Mouse (Mus musculus) CH12.LX (cell line): ENCODE data around the gene Rcvrn. TPM values are rescaled to one million over a fixed set of nuclear protein-coding genes. Genes with fewer than 3 reads are reported as not detected.

Experiments used
- DNase-seq: peaks from one replicate; pipeline ENCODE4 v3.0.0-alpha.2; 2013; ENCODE audit errors: extremely low read depth
- H3K27ac ChIP-seq: 2 replicates; pipeline ENCODE4 v1.5.1; 2012; ENCODE audit warnings: low read depth, mild to moderate bottlenecking, control low read depth, moderate library complexity; ENCODE audit not compliant: insufficient read depth
- H3K27me3 ChIP-seq: replicated peaks from 2 replicates; pipeline ENCODE3; 2012; ENCODE audit warnings: inconsistent platforms
- H3K36me3 ChIP-seq, 2 experiments: replicated peaks in 1 of 2; 2 replicates each; pipeline versions ENCODE3 to v1.6.1; 2012; ENCODE audit warnings: inconsistent platforms in 1 of 2, low read length in 1 of 2, mild to moderate bottlenecking in 1 of 2, mixed read lengths in 1 of 2, moderate library complexity in 1 of 2; ENCODE audit not compliant: control insufficient read depth in 1 of 2, insufficient read depth in 1 of 2
- H3K4me1 ChIP-seq, 2 experiments: 2 replicates each; pipeline ENCODE4 v1.6.1; 2012; ENCODE audit warnings: inconsistent platforms in 1 of 2, moderate library complexity in 1 of 2; ENCODE audit not compliant: insufficient read depth in 2 of 2, control insufficient read depth in 1 of 2
- H3K4me2 ChIP-seq: 2 replicates; pipeline ENCODE4 v1.6.1; 2012; ENCODE audit warnings: low read depth, mild to moderate bottlenecking, control low read depth; ENCODE audit not compliant: poor library complexity, insufficient read depth, severe bottlenecking
- H3K4me3 ChIP-seq, 3 experiments: fragments of 150-350 bp in 1 of 3; sonication (generic) in 1 of 3; replicated peaks in 1 of 3; 2 replicates each; pipeline versions ENCODE3 to v1.5.1; 2011 to 2012; ENCODE audit warnings: low read depth in 2 of 3, low read length in 2 of 3, mild to moderate bottlenecking in 2 of 3, moderate library complexity in 2 of 3, control low read depth in 1 of 3, improper control_type of control experiment in 1 of 3, inconsistent platforms in 1 of 3, mixed read lengths in 1 of 3; ENCODE audit not compliant: poor library complexity in 1 of 3
- H3K79me2 ChIP-seq: replicated peaks from 2 replicates; pipeline ENCODE4 v1.6.1; 2012; ENCODE audit warnings: mild to moderate bottlenecking, moderate library complexity; ENCODE audit not compliant: control insufficient read depth, poor library complexity, insufficient read depth, severe bottlenecking; ENCODE audit errors: extremely low read depth
- H3K9ac ChIP-seq: 2 replicates; pipeline ENCODE4 v1.6.1; 2012; ENCODE audit warnings: low read depth, mild to moderate bottlenecking, control low read depth, moderate library complexity; ENCODE audit not compliant: insufficient read depth
- H3K9me3 ChIP-seq: replicated peaks from 2 replicates; pipeline ENCODE3; 2012; ENCODE audit warnings: low read length, inconsistent platforms, mixed read lengths
- BHLHE40 ChIP-seq: IDR thresholded peaks from 2 replicates; pipeline ENCODE4 v1.6.1; 2011; ENCODE audit warnings: mild to moderate bottlenecking, low read depth, low read length, improper control_type of control experiment
- CHD1 ChIP-seq: IDR thresholded peaks from 2 replicates; pipeline ENCODE4 v1.6.1; 2012; ENCODE audit warnings: low read depth, low read length, improper control_type of control experiment, inconsistent platforms
- CHD2 ChIP-seq: IDR thresholded peaks from 2 replicates; pipeline ENCODE4 v1.6.1; 2011; ENCODE audit warnings: low read length, improper control_type of control experiment
- CTCF ChIP-seq, 2 experiments: IDR thresholded peaks in 1 of 2; conservative IDR thresholded peaks in 1 of 2; 2 replicates each; pipeline ENCODE4 v1.5.1; 2011 to 2012; ENCODE audit warnings: low read depth in 2 of 2, low read length in 2 of 2, improper control_type of control experiment in 1 of 2, inconsistent platforms in 1 of 2, mild to moderate bottlenecking in 1 of 2, moderate library complexity in 1 of 2
- E2F4 ChIP-seq: IDR thresholded peaks from 2 replicates; pipeline ENCODE4 v1.6.1; 2011; ENCODE audit warnings: low read depth, low read length, improper control_type of control experiment; ENCODE audit not compliant: insufficient replicate concordance
- ELF1 ChIP-seq: IDR thresholded peaks from 2 replicates; pipeline ENCODE4 v1.6.1; 2014; ENCODE audit warnings: low read depth, mild to moderate bottlenecking, inconsistent platforms, low read length, improper control_type of control experiment
- EP300 ChIP-seq: IDR thresholded peaks from 2 replicates; pipeline ENCODE4 v1.6.1; 2011; ENCODE audit warnings: low read length, improper control_type of control experiment
- ETS1 ChIP-seq: conservative IDR thresholded peaks from 2 replicates; pipeline ENCODE4 v1.6.1; 2012; ENCODE audit warnings: low read depth, mild to moderate bottlenecking, inconsistent platforms, low read length, improper control_type of control experiment, moderate library complexity
- GABPA ChIP-seq: IDR thresholded peaks from 2 replicates; pipeline ENCODE4 v1.6.1; 2012; ENCODE audit warnings: low read depth, low read length, improper control_type of control experiment, inconsistent platforms; ENCODE audit not compliant: insufficient replicate concordance
- HCFC1 ChIP-seq: IDR thresholded peaks from 2 replicates; pipeline ENCODE4 v1.6.1; 2012; ENCODE audit warnings: low read depth, mild to moderate bottlenecking, inconsistent platforms, low read length, improper control_type of control experiment
- IRF4 ChIP-seq: IDR thresholded peaks from 2 replicates; pipeline ENCODE4 v1.6.1; 2014; ENCODE audit warnings: low read depth, mild to moderate bottlenecking, inconsistent platforms, low read length, improper control_type of control experiment
- JUN ChIP-seq: IDR thresholded peaks from 2 replicates; pipeline ENCODE4 v1.6.1; 2011; ENCODE audit warnings: low read depth, mild to moderate bottlenecking, low read length, improper control_type of control experiment, moderate library complexity; ENCODE audit not compliant: insufficient read depth
- JUND ChIP-seq: conservative IDR thresholded peaks from 2 replicates; pipeline ENCODE4 v1.6.1; 2011; ENCODE audit warnings: low read depth, low read length, improper control_type of control experiment
- KAT2A ChIP-seq: IDR thresholded peaks from 2 replicates; pipeline ENCODE4 v1.6.1; 2012; ENCODE audit warnings: low read length, improper control_type of control experiment, inconsistent platforms; ENCODE audit not compliant: insufficient replicate concordance
- MAFK ChIP-seq: IDR thresholded peaks from 2 replicates; pipeline ENCODE4 v1.6.1; 2011; ENCODE audit warnings: low read length, improper control_type of control experiment; ENCODE audit not compliant: insufficient replicate concordance
- MAX ChIP-seq: IDR thresholded peaks from 2 replicates; pipeline ENCODE4 v1.6.1; 2011; ENCODE audit warnings: low read length, improper control_type of control experiment
- MAZ ChIP-seq: IDR thresholded peaks from 2 replicates; pipeline ENCODE4 v1.6.1; 2012; ENCODE audit warnings: low read depth, mild to moderate bottlenecking, inconsistent platforms, low read length, improper control_type of control experiment, moderate library complexity
- MEF2A ChIP-seq: IDR thresholded peaks from 2 replicates; pipeline ENCODE4 v1.6.1; 2014; ENCODE audit warnings: low read depth, mild to moderate bottlenecking, inconsistent platforms, low read length, improper control_type of control experiment, borderline replicate concordance
- MXI1 ChIP-seq: IDR thresholded peaks from 2 replicates; pipeline ENCODE4 v1.6.1; 2011; ENCODE audit warnings: mild to moderate bottlenecking, low read depth, low read length, improper control_type of control experiment
- MYC ChIP-seq: IDR thresholded peaks from 2 replicates; pipeline ENCODE4 v1.6.1; 2011; ENCODE audit warnings: low read depth, mild to moderate bottlenecking, improper control_type of control experiment, low read length
- NELFE ChIP-seq: IDR thresholded peaks from 2 replicates; pipeline ENCODE4 v1.6.1; 2011; ENCODE audit warnings: low read depth, low read length, improper control_type of control experiment
- NRF1 ChIP-seq: IDR thresholded peaks from 2 replicates; pipeline ENCODE4 v1.6.1; 2014; ENCODE audit warnings: low read depth, mild to moderate bottlenecking, inconsistent platforms, low read length, improper control_type of control experiment, moderate library complexity
- PAX5 ChIP-seq: IDR thresholded peaks from 2 replicates; pipeline ENCODE4 v1.6.1; 2012; ENCODE audit warnings: low read length, inconsistent platforms, mixed read lengths
- POLR2A ChIP-seq: IDR thresholded peaks from 2 replicates; pipeline ENCODE4 v1.6.1; 2011; ENCODE audit warnings: low read depth, mild to moderate bottlenecking, improper control_type of control experiment, low read length
- POLR2AphosphoS2 ChIP-seq: IDR thresholded peaks from 2 replicates; pipeline ENCODE4 v1.6.1; 2011; ENCODE audit warnings: low read depth, low read length, improper control_type of control experiment
- RAD21 ChIP-seq: IDR thresholded peaks from 2 replicates; pipeline ENCODE4 v1.6.1; 2011; ENCODE audit warnings: low read depth, mild to moderate bottlenecking, low read length, improper control_type of control experiment, moderate library complexity
- RCOR1 ChIP-seq: conservative IDR thresholded peaks from 2 replicates; pipeline ENCODE4 v1.6.1; 2012; ENCODE audit warnings: low read depth, mild to moderate bottlenecking, inconsistent platforms, low read length, improper control_type of control experiment
- SIN3A ChIP-seq: IDR thresholded peaks from 2 replicates; pipeline ENCODE4 v1.6.1; 2012; ENCODE audit warnings: low read length, improper control_type of control experiment, inconsistent platforms
- SMC3 ChIP-seq: IDR thresholded peaks from 2 replicates; pipeline ENCODE4 v1.6.1; 2011; ENCODE audit warnings: low read depth, low read length, improper control_type of control experiment
- TBP ChIP-seq: conservative IDR thresholded peaks from 2 replicates; pipeline ENCODE4 v1.6.1; 2011; ENCODE audit warnings: low read depth, low read length, improper control_type of control experiment
- TCF12 ChIP-seq: IDR thresholded peaks from 2 replicates; pipeline ENCODE4 v1.6.1; 2014; ENCODE audit warnings: low read depth, mild to moderate bottlenecking, inconsistent platforms, low read length, improper control_type of control experiment
- UBTF ChIP-seq: IDR thresholded peaks from 2 replicates; pipeline ENCODE4 v1.6.1; 2012; ENCODE audit warnings: low read depth, mild to moderate bottlenecking, inconsistent platforms, low read length, improper control_type of control experiment, moderate library complexity
- USF1 ChIP-seq: IDR thresholded peaks from 2 replicates; pipeline ENCODE4 v1.6.1; 2014; ENCODE audit warnings: low read depth, mild to moderate bottlenecking, inconsistent platforms, low read length, improper control_type of control experiment
- USF2 ChIP-seq: conservative IDR thresholded peaks from 2 replicates; pipeline ENCODE4 v1.6.1; 2011; ENCODE audit warnings: low read depth, low read length, improper control_type of control experiment
- ZC3H11A ChIP-seq: IDR thresholded peaks from 2 replicates; pipeline ENCODE4 v1.6.1; 2012; ENCODE audit warnings: low read depth, mild to moderate bottlenecking, inconsistent platforms, low read length, improper control_type of control experiment
- ZKSCAN1 ChIP-seq: IDR thresholded peaks from 2 replicates; pipeline ENCODE4 v1.6.1; 2012; ENCODE audit warnings: low read depth, inconsistent platforms, low read length, improper control_type of control experiment, borderline replicate concordance
- ZMIZ1 ChIP-seq: IDR thresholded peaks from 2 replicates; pipeline ENCODE4 v1.6.1; 2012; ENCODE audit warnings: low read depth, mild to moderate bottlenecking, inconsistent platforms, low read length, improper control_type of control experiment
- ZNF384 ChIP-seq: IDR thresholded peaks from 2 replicates; pipeline ENCODE4 v1.6.1; 2012; ENCODE audit warnings: low read depth, low read length, improper control_type of control experiment, inconsistent platforms
- dilution Hi-C: fragments of 300-500 bp; cut with MboI; formaldehyde crosslinking; loops from 2 replicates; pipeline ENCODE4 v1.14.3; 2020; ENCODE audit warnings: low sequenced_read_pairs; ENCODE audit not compliant: extremely low pct_unique_long_range_greater_than_20kb, extremely low pct_ligation_motif_present
- in situ Hi-C: fragments of 300-500 bp; cut with MboI; formaldehyde crosslinking; loops from 3 replicates; pipeline ENCODE4 v1.14.3; 2019; ENCODE audit warnings: low sequenced_read_pairs, low pct_ligation_motif_present, low pct_unique_long_range_greater_than_20kb, mixed read lengths
- polyA plus RNA-seq: library from polyadenylated mRNA; unstranded; fragments of >175 nt; gene quantifications from 2 replicates; pipeline ENCODE4 v1.2.1, GENCODE M21; 2012; ENCODE audit warnings: low read depth; ENCODE audit not compliant: insufficient read length
- total RNA-seq, 2 experiments: library from RNA; depleted of rRNA; stranded (reverse); fragments of 300-350 nt in 1 of 2; fragments of >200 nt in 1 of 2; gene quantifications; 2 replicates each; pipeline ENCODE4 v1.2.3; 2012 to 2014

The Rcvrn gene
- total and polyA plus RNA-seq, 3 experiments = not detected

- Histone ChIP-seq H3K27me3 (no peaks in the 10 kb centered on the region), H3K4me3 (no peak overlapping the region), H3K9me3 (no peaks in the 10 kb centered on the region), H3K27ac (no peak overlapping the region), H3K9ac (no peak overlapping the region), H3K36me3 (peaks cover 0 to 74% of the 10 kb centered on the region in 2 experiments), H3K79me2 (no peaks in the 10 kb centered on the region), H3K4me2 (no peak overlapping the region), H3K4me1 (peaks cover 24 to 39% of the 10 kb centered on the region in 2 experiments)
- peak; percentile 86 for DNase-seq
- dilution Hi-C loops (no loop called here), in situ Hi-C loops (loop anchor here (5.0 kb wide), 1 partner anchor 104 kb away; no protein-coding TSS in a partner anchor)
- no peak for TF ChIP-seq TBP
- no peak for TF ChIP-seq E2F4
- no peak for TF ChIP-seq MAX
- TF ChIP-seq IRF4 = 0 out of 2 replicates have a peak, but pooled peaks have one; percentile 4
- no peak for TF ChIP-seq MYC
- no peak for TF ChIP-seq HCFC1
- no peak for TF ChIP-seq POLR2AphosphoS2
- no peak for TF ChIP-seq KAT2A
- TF ChIP-seq USF1 = no peak
- no peak for TF ChIP-seq ZNF384
- TF ChIP-seq SMC3 = peak; percentile 97
- 0 out of 2 replicates have a peak, but pooled peaks have one; percentile 47 for TF ChIP-seq MAZ
- TF ChIP-seq JUND = no peak
- TF ChIP-seq BHLHE40 = no peak
- 0 out of 2 replicates have a peak, but pooled peaks have one; percentile 14 for TF ChIP-seq EP300
- TF ChIP-seq ZKSCAN1 = no peak
- TF ChIP-seq TCF12 = no peak
- peak; percentile 96 to 99 for TF ChIP-seq CTCF (conservative IDR thresholded peaks at IDR 0.05 in 1 of 2, IDR thresholded peaks at IDR 0.05 in 1 of 2; ENCODE audit: low read depth in 2 of 2, low read length in 2 of 2)
- no peak for TF ChIP-seq CHD1
- TF ChIP-seq MEF2A = 0 out of 2 replicates have a peak, but pooled peaks have one; percentile 25
- peak; percentile 74 for TF ChIP-seq RAD21
- peak; percentile 55 for TF ChIP-seq ELF1
- no peak for TF ChIP-seq JUN
- TF ChIP-seq USF2 = no peak
- TF ChIP-seq NELFE = peak; percentile 66
- TF ChIP-seq ZMIZ1 = no peak
- peak; percentile 55; the same call in 1 of the 2 replicates for TF ChIP-seq SIN3A
- 0 out of 2 replicates have a peak, but pooled peaks have one; percentile 28 for TF ChIP-seq MAFK
- no peak for TF ChIP-seq MXI1
- no peak for TF ChIP-seq RCOR1
- no peak for TF ChIP-seq GABPA
- peak; percentile 62 for TF ChIP-seq ZC3H11A
- TF ChIP-seq ETS1 = no peak
- no peak for TF ChIP-seq NRF1
- no peak for TF ChIP-seq CHD2
- TF ChIP-seq UBTF = no peak
- no peak for TF ChIP-seq PAX5
- TF ChIP-seq POLR2A = no peak
Observed at GRCm38 (mm10) chr11:67657685-67658382, 37.3 kb upstream of the Rcvrn start.
